Mouse (Mus musculus): ENCODE results near the gene Txndc2.

The Txndc2 gene

DNA sequence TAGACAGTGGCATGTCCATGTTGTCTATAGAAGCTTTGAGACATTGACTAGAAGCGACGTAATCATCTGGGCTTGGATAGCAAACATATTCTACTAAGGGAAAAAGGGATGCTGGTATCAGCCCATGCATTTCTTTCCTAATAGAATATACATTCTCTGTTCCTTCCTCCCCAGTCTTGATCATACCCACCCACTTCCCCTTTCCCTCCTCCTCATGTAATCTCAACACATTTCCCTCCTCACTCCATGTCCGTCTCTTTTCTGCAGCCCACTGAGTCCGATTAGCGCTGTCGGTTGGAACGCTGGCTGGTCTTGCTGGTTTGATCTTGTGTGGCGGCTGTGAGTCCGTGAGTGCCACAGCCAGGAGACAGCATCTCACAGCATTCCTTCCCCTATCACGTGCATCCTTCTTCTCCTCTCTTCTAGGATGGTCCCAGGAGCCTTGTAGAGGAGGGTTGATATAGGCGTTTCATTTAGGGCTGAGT is at the start of gene Txndc2:
TSS of gene Txndc2 (minus strand) at position 435 of the 485 bp plus-strand sequence.
- no peak for DNase-seq (ENCODE audit: low spot score in 2 of 2)

- DNase-seq (ENCODE audit: low spot score in 2 of 2): no peak
Observed at GRCm38 (mm10) chr17:65683731-65684130, 41.8 kb upstream of the Txndc2 start.

DNA sequence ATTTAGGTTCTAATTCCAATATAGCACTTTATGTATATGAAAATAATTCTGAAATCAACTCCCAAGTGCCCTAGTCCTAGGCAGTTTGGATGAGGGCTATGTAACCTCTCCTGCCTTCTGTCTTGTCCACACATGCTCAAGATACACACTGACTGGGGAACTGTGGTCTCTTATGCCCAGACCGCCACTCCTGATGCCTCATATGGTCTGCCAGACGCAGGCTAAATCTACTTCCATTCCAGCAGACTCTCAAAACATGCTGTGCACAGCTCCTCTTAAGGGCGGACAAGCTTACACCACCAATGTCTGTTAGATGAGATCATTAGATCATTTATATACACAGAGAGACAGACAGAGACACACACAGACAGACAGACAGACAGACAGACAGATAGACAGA is 41.3 kb upstream of the Txndc2 start:
- no peak for DNase-seq (ENCODE audit: low spot score in 2 of 2)

GRCm38 (mm10) chr17:65682071-65682680 is 40.2 kb upstream of the Txndc2 start:
- DNase-seq (ENCODE audit: low spot score in 2 of 2): no peak

DNA sequence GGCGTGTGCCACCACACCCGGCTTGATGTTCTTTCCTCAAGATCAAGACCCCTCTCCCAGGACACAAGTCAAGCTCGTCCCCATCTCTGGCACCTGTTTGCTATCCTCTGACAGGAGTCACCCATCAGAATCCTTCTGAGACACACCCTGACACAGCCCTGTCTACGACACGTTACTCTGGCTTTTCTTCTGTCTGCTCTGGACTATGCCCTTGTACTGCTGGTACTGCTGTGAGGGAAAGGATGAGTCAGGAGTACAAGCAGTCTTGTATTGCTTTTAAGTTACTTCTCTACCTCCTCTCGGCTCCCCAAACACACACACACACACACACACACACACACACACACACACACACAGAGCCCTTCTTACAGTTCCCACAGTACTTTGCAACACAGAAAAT is 39.5 kb upstream of the Txndc2 start:
- DNase-seq (ENCODE audit: low spot score in 2 of 2): no peak

DNA sequence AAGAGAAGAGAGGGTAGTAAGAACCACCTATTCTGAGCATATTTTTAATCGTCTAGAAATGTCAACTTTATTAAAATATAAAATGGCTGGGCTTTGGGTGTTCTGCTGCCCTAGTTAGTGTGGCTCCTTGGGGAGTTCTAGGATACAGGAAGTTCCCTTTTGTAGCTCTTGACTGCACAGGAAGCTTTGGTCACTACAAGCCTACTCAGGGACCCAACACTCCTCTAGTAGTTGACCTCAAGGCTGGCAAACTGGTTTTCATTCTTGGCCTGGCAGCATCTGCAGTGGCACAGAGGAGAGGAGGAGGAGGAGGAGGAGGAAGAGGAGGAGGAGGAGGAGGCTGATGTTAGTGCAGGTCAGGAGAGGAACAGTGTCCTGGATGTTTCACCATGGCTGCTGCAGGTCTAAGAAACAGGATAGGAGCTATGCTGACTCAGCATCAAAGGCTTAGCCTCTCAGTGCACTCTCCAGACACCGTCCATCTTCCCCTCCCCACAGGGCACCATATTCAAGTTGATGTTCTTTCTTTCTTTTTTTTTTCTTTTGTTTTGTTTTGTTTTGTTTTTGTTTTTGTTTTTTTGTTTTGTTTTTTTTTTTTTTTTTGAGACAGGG is 38.9 kb upstream of the Txndc2 start:
- DNase-seq (ENCODE audit: low spot score in 2 of 2): no peak

GRCm38 (mm10) chr17:65679806-65680446 is 38.0 kb upstream of the Txndc2 start:
- DNase-seq (ENCODE audit: low spot score in 2 of 2): no peak

DNA sequence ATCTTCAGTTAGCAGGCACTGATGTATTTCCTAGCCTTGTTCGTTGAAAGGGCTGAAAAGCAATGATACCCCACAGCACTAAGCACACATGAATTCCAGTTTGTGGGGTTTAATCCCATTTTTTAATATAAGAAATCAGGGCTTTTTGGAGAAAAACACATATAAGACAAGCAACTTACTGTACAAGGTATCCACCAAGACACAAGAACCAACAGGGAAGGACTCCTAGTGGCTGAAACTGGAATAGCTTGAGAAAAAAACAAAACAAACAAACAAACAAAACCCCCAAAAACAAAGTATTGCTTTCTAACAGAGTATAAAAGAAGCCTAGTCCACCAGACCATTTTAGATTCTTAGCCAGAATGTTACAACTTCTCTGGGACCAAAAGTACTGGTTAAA is 35.8 kb upstream of the Txndc2 start:
- DNase-seq (ENCODE audit: low spot score in 2 of 2): no peak

- no peak for DNase-seq (ENCODE audit: low spot score in 2 of 2)
Observed at GRCm38 (mm10) chr17:65676536-65676935, 34.6 kb upstream of the Txndc2 start.

- no peak for DNase-seq (ENCODE audit: low spot score in 2 of 2)
Observed at GRCm38 (mm10) chr17:65675985-65676384, 34.0 kb upstream of the Txndc2 start.

DNA sequence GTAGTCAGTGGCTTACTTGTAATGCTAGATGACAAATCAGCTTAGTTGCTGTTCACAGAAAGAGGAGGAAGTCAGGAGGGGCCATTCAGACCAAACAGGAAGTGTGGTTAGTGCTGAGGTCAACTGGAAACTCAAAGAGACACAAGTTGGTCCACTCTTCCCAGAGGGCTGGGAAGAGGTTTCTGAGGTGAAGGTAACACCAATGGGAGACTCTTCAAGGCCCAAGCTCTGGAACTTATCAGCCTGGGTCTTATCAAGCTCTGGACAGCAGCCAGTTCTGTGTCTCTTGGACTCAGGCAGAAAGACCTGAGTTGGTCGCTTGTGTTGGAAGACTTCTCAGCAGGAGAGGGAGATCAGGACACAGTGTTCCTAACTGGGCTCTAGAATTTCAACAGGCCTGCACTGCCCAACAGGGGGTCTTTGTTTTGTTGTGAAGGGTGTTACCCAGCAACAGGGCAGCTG is 32.8 kb upstream of the Txndc2 start:
- no peak for DNase-seq (ENCODE audit: low spot score in 2 of 2)

DNA sequence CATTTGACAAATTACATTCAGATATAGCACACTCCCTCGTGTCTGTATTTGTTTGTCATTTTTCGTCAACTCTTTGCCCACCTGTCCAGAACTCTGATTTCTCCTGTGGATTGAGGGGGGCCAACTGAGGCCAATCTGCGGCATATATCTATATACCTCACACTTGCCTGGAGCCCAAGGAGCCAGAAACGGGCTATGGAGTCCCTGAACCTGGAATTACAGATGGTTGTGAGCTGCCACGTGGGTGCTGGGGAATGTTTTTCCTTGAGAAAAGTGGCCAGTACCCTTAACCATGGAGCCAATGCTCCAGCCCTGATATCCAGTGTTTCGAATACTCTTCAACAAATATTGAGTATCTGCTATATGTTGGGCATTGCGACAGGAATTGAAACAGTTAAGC is 31.0 kb upstream of the Txndc2 start:
- no peak for DNase-seq (ENCODE audit: low spot score in 2 of 2)

DNA sequence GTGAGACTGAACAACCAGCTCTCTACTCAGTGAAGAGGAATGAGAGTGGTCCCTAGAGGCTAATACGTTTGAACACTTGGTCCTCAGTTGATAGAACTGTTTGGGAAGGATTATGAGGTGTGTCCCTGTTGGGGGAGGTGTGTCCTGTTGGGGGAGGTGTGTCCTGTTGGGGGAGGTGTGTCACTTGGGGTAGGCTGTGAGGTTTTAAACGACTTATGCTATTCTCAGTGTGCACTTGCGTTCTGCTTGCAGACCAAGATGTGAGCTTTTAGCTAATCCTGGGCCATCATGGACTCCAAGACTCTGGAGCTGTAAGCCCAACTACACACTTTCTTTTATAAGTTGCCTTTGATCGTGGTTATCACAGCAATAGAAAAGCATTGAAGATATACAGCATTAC is 27.1 kb upstream of the Txndc2 start:
- no peak for DNase-seq (ENCODE audit: low spot score in 2 of 2)

DNA sequence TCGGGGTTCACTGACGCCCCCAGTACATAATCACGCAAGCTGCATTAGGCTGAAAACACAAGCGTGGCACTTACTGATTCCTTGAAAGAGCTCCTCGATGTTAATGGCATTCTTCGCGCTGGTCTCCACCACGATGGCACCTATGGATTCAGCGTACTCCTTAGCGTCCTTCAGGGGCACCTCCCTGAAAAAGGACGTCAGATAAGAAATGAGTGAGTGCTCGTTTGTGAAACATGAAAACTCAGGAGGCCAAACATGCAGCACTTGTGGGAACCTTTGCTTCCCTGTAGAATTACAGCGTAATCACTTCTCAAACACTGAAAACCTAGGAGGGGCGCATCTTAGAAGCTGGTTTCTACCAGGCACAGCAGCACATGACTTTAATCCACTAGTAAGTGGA is 25.8 kb upstream of the Txndc2 start:
- DNase-seq (ENCODE audit: low spot score in 2 of 2): no peak

DNA sequence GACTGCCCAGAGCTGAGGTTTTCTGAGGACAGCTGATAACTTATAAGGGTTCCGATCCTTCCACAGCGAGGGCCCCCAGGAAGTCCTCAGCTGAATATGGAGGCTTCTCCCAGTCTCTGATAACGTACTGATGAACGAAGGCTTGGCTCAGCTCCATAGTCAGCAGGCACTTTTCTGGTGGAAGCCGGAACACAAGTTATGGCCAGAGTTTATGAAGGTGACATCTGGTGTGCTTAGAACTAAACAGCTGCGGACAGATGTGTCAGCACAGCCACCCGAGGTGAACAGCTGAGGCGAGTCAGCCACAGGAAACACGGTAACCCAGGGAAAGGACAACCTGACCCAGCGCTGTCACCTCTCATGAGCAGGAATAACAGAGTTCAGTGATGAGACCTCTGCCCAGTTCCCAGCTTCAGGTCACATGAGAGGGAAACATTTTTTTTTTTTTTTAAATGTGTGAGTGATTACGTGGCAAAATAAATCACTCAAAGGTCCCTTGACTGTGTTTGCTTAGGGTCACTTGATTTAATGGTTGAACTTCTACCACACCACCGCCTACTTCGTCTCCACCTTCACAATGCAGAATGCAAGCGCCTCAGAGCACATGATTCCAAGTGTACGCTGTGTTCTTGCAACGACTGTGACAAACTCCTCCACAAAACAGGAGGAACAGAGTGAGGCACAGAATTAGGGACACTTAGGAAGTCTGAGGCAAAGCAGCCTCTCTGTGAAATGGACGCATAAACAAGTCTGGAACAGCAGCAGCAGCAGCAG is 24.6 kb upstream of the Txndc2 start:
- DNase-seq (ENCODE audit: low spot score in 2 of 2): no peak

- no peak for DNase-seq (ENCODE audit: low spot score in 2 of 2)
Observed at GRCm38 (mm10) chr17:65665786-65666387, 23.9 kb upstream of the Txndc2 start.

DNA sequence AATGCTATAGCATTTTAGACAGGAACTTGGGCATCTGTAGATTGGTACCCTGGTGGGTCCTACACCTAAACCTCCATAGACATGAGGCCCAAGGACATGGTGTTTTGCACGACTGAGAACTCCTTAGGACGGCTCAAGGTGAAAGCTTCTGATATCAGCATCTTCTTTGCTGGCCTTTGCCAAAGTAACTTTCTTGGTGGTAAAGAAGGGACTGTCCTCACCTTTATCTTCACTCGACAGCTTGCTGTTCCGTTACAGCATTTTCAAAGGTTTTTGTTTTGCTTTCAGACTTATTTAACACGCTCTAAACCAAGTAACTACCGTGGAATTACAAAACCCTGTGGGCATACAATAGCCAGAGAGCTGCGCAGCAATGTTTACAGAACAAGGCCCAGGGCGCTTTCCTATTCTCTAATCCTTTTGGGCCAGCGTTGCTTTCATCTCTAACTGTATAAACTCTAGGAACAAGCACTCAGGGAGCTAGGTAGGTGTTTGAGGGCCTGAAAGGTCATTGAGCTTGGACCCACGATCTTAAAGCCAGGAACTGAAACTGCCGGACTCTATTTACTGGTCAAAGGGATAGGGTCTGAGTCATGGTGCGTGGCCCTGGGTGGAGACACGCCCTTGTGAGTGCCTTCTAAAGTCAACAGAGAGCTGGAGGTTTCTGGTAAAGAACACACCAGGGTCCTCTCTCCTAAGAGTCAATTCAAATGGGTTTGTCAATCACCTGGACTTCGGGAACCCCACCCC is 21.5 kb upstream of the Txndc2 start:
- DNase-seq (ENCODE audit: low spot score in 2 of 2): no peak

DNA sequence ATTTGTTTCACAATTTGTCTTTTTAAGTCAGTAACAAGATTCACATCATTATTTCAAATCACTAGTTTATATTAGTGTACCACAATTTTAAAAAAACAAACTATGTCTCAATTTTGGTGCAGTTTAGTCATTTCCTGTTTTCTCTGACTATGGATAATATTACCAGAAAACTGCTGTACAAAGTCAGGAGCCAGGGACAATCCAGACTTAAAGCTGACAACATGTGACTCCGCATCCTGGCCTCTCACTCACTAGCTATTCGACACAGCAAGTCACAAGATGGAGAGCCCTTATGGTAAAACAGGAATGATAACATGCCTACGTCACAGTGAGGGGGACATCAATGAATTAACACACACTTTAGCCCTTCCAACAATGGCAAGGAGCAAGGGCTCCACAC is 20.7 kb upstream of the Txndc2 start:
- no peak for DNase-seq (ENCODE audit: low spot score in 2 of 2)

DNA sequence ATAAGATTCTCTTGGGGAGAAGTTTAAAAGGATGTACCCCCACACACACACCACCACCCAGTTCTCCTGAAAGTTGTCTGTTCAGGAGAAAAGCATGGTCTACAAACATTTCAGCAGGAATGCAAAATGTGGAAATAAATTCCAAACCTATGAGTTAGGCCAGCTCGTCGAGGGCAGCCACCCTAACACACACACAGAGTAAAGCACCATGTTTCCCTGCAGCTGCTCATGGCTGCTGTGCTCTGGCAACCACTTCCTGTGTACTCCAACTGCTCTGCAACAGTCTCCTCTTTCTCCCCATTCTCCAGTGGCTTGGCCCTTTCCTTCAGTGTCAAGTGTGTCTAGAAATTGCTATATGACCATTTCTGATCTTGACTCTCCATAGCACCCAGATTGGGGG is 16.4 kb upstream of the Txndc2 start:
- DNase-seq (ENCODE audit: low spot score in 2 of 2): no peak

- no peak for DNase-seq (ENCODE audit: low spot score in 2 of 2)
Observed at GRCm38 (mm10) chr17:65657958-65658357, 16.0 kb upstream of the Txndc2 start.

DNA sequence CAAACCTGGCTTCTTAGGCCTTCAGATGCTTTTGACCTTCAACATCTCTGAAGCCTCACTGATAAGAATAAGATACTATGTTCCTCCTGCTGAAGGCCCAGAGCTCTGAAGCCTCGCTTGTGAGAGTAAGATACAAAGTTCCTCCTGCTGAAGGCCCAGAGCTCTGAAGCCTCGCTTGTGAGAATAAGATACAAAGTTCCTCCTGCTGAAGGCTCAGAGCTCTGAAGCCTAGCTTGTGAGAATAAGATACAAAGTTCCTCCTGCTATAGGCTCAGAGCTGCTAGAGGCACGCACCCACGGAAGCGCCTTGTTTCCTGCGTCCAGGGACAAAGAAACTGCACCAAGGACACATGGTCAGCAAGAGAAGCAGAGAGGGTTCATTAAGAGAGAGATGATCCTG is 14.8 kb upstream of the Txndc2 start:
- no peak for DNase-seq (ENCODE audit: low spot score in 2 of 2)
